Mouse (Mus musculus) liver, embryonic 14.5 days (tissue): ENCODE measurements at regions not wholly inside any gene's neighbourhood (a gene's known extent, or its start where the extent isn't known, plus 50 kb on each side); places are given as distances from the start of the nearest gene placed in this dataset.
"Not testable (repeated sequence)": the region's sequence is repeated elsewhere in the genome, so short reads cannot be mapped to it uniquely, and the experiment has no call there.

Experiments used
- ATAC-seq: fragments of 200-750 bp; cut with Nextera tagmentation; 2 replicates; pipeline ENCODE4 v1.8.0; 2017; ENCODE audit warnings: moderate number of reproducible peaks, mild to moderate bottlenecking, moderate library complexity; ENCODE audit not compliant: insufficient read depth
- DNase-seq, 3 experiments: peaks; one replicate each; pipeline ENCODE4 v3.0.0-alpha.2; 2012 to 2013; ENCODE audit warnings: low read depth in 3 of 3, low spot score in 3 of 3
- H3K27ac ChIP-seq: fragments of 300-500 bp; sonication (generic); 2 replicates; pipeline ENCODE4 v1.5.1; 2014; ENCODE audit warnings: moderate library complexity, mild to moderate bottlenecking, control low read depth, inconsistent platforms
- H3K27me3 ChIP-seq: fragments of 300-500 bp; sonication (generic); 2 replicates; pipeline ENCODE4 v1.6.1; 2014; ENCODE audit warnings: mild to moderate bottlenecking, low read length, moderate library complexity; ENCODE audit not compliant: control insufficient read depth, insufficient read depth
- H3K36me3 ChIP-seq: fragments of 300-500 bp; sonication (generic); replicated peaks from 2 replicates; pipeline ENCODE4 v1.6.1; 2014; ENCODE audit warnings: low read depth; ENCODE audit not compliant: control insufficient read depth, insufficient read depth
- H3K4me1 ChIP-seq, 2 experiments: fragments of 200-500 bp in 1 of 2; fragments of 300-500 bp in 1 of 2; sonication (generic) in 1 of 2; replicated peaks; 2 replicates each; pipeline ENCODE4 v1.6.1; 2012 to 2014; ENCODE audit warnings: antibody characterized with exemption in 1 of 2, inconsistent platforms in 1 of 2, low read length in 1 of 2; ENCODE audit not compliant: control insufficient read depth in 2 of 2, insufficient read depth in 2 of 2
- H3K4me2 ChIP-seq: fragments of 300-500 bp; sonication (generic); 2 replicates; pipeline ENCODE4 v1.6.1; 2014; ENCODE audit warnings: low read depth, mild to moderate bottlenecking, control low read depth, moderate library complexity
- H3K4me3 ChIP-seq, 2 experiments: fragments of 200-500 bp in 1 of 2; fragments of 300-500 bp in 1 of 2; sonication (generic) in 1 of 2; 2 replicates each; pipeline ENCODE4 v1.5.1; 2012 to 2014; ENCODE audit warnings: low read depth in 2 of 2, low read length in 2 of 2, mild to moderate bottlenecking in 2 of 2, control low read depth in 1 of 2, inconsistent platforms in 1 of 2, moderate library complexity in 1 of 2; ENCODE audit not compliant: insufficient read depth in 1 of 2
- H3K9ac ChIP-seq: fragments of 300-500 bp; sonication (generic); replicated peaks from 2 replicates; pipeline ENCODE4 v1.6.1; 2014; ENCODE audit warnings: mild to moderate bottlenecking, control low read depth, moderate library complexity
- H3K9me3 ChIP-seq: fragments of 300-500 bp; sonication (generic); 2 replicates; pipeline ENCODE4 v1.6.1; 2016; ENCODE audit warnings: low read length, mixed read lengths; ENCODE audit not compliant: control insufficient read depth
- CTCF ChIP-seq: IDR thresholded peaks from 2 replicates; pipeline ENCODE4 v1.5.1; 2016; ENCODE audit warnings: antibody characterized with exemption, low read depth, control low read depth
- EP300 ChIP-seq: IDR thresholded peaks from 2 replicates; pipeline ENCODE4 v1.6.1; 2016; ENCODE audit warnings: antibody characterized with exemption, low read depth
- WGBS: fragments of 180-500 bp; shearing (Covaris S2); extraction: QIAGEN DNeasy Blood & Tissue Kit; methylation state at CpG from one replicate; pipeline ENCODE4 v1.1.7; 2014; ENCODE audit not compliant: insufficient replicate concordance; 5-methylcytosine and 5-hydroxymethylcytosine counted together

DNA sequence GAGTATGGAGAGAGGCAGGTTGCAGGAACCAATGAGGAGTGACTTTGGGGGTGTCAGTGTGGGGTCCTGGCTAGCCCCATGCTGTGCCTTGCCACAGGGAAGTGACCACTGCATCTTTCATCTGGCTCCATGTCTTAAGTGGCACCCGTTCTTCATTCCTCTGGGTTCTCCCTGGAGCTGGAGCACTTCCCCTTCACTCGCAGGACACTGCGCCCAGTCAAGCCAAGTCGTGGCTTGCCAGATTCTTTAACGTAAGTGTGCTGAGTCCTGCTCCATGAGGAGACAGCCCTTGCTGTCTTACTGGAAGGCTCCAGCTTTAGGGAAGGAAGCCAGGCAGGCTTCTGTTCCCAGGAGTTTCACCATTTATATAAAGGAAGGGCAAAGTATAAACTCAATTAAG lies 279.1 kb upstream of the Cdh4 start:
- DNase-seq (no peak), ATAC-seq (no peak)
- no peak overlapping the region for H3K4me3 ChIP-seq
- TF ChIP-seq EP300 = no peak
- TF ChIP-seq CTCF = no peak
- no peak overlapping the region for H3K27ac ChIP-seq
- no peaks in the 10 kb centered on the region for H3K27me3 ChIP-seq
- no peaks in the 10 kb centered on the region for H3K9me3 ChIP-seq
- no peaks in the 10 kb centered on the region for H3K36me3 ChIP-seq
- no peak overlapping the region for H3K4me2 ChIP-seq
- no peak overlapping the region for H3K9ac ChIP-seq
- WGBS = 65% methylated on average over 5 of the region's 5 CpGs
- H3K4me1 ChIP-seq = no peaks in the 10 kb centered on the region

DNA sequence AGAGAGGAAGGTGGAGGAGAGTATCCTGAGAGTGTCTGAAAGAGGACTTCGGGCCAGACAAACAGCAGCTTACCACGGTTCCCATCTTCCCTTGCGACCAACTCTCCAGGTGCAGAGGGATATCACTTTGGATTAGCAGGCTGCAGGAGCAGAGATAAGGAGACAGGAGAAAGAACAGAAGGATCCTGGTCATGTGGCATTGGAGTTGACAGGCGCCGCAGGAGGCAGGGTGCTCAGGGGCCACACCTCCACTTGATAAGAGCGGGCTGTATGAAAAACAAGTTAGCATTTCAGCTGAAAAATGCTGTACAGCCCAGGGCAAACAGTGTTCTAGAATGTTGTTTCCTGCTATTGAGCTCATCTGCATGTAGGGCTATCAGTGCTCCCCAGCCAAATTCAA lies 272.1 kb upstream of the Cdh4 start:
- 23% methylated on average over 6 of the region's 6 CpGs for WGBS
- H3K9ac ChIP-seq = no peak overlapping the region

DNA sequence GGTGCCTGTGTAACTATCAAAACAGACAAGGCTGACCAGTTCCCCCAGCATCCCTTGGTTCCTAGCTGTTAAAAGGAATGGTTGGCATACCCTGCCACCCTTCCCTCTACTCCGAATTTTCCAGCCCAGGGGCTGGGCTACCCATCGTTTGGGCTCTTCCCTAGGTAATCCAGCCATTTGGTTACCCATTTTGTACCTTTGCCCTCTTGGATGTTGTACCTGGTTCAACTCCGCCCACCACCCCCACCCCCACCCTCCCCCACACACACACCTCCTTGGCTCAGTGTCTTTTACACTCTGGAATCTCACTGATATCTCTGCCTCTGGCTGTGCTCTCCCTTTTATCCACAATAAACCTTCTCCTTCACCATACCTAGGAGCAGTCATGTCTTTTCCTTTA lies 271.6 kb upstream of the Cdh4 start:
- TF ChIP-seq EP300 (no peak), CTCF (no peak)
- Histone ChIP-seq H3K9me3 (no peaks in the 10 kb centered on the region), H3K36me3 (no peaks in the 10 kb centered on the region), H3K27me3 (no peaks in the 10 kb centered on the region), H3K4me3 (no peak overlapping the region), H3K27ac (no peak overlapping the region), H3K4me2 (no peak overlapping the region), H3K4me1 (0 out of 4 replicates have a peak, but pooled peaks cover 0 to 2% of the 10 kb centered on the region in 2 experiments), H3K9ac (no peak overlapping the region)
- DNase-seq (no peak), ATAC-seq (no peak)
- 27% methylated on average over 3 of the region's 3 CpGs for WGBS

More for the DNA sequence above, 272.1 kb upstream of the Cdh4 start:
- Histone ChIP-seq H3K36me3 (no peaks in the 10 kb centered on the region), H3K4me1 (0 out of 4 replicates have a peak, but pooled peaks cover 0 to 2% of the 10 kb centered on the region in 2 experiments), H3K4me2 (no peak overlapping the region), H3K27me3 (no peaks in the 10 kb centered on the region), H3K9me3 (no peaks in the 10 kb centered on the region), H3K27ac (no peak overlapping the region), H3K4me3 (no peak overlapping the region)
- TF ChIP-seq CTCF = no peak
- no peak for TF ChIP-seq EP300
- ATAC-seq = no peak
- no peak for DNase-seq

DNA sequence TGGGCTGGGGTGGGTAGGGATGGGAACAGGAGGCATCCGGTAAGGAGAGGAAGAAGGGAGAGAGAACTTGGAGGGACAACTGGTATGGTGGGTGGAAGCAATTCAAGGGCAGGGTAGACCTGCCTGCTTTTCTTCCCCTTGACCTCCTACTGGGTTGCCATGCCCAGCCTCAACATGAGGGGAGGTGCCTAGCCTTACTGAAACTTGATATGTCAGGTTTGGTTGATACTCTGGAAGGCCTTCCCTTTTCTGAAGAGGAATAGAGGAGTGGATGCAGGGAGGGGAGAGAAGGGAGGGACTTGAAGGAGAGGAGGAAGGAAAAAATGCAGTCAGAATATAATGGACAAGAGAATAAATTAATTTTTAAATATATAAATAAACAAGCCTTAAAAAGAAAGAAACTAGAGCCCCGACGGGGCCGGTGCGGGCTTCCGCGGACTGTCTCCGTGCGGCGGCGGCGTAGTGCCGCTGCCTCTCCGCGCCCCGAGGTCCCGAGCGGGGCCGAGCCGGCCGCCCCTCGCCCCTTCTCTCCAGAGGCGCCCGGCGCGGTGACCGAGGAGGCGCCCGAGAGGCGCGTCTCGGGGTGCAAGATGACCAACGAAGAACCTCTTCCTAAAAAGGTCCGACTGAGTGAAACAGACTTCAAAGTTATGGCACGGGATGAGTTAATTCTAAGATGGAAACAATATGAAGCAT lies 265.2 kb upstream of the Cdh4 start:
- WGBS = 8% methylated on average over 25 of the region's 35 CpGs
- H3K27me3 ChIP-seq, H3K4me3 ChIP-seq, H3K4me1 ChIP-seq, H3K36me3 ChIP-seq, H3K9me3 ChIP-seq, H3K4me2 ChIP-seq, H3K9ac ChIP-seq, H3K27ac ChIP-seq, ATAC-seq, DNase-seq: not testable (repeated sequence)

DNA sequence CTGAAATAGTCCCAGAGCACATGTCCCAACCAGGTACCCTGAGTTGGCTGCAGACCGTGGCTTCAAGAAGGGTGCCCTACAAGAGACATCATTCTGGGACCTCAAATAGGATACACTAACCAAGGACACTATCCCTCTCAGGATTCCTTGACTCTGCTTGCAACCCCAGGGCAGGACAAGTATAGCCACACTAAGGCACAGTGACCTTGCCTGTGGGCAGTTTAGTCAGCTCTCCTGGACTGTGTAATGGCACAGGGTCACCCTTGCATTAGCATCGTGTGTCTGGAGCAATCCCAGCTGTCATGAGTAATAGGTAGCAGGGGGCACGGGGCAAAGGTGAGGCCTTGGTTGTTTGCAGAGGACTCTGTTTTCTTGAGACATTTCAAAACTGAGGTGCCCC lies 260.9 kb upstream of the Cdh4 start:
- Histone ChIP-seq H3K4me2 (no peak overlapping the region), H3K4me1 (no peaks in the 10 kb centered on the region), H3K9me3 (no peaks in the 10 kb centered on the region), H3K9ac (no peak overlapping the region), H3K27ac (no peak overlapping the region), H3K36me3 (no peaks in the 10 kb centered on the region), H3K4me3 (no peak overlapping the region), H3K27me3 (no peaks in the 10 kb centered on the region)
- ATAC-seq (no peak), DNase-seq (no peak)
- 59% methylated on average over 3 of the region's 3 CpGs for WGBS
- TF ChIP-seq CTCF = no peak
- TF ChIP-seq EP300 = no peak
